Mouse (Mus musculus): ENCODE results near the gene Tapbp. TPM values are rescaled to one million over a fixed set of nuclear protein-coding genes. Genes with fewer than 3 reads are reported as not detected.

Tapbp gene
- total and polyA plus RNA-seq, 3 experiments = 45.3 to 134 (median 116) TPM

GRCm38 (mm10) chr17:33916847-33917655, 1.4 kb downstream of the Tapbp start:
- Histone ChIP-seq H3K4me3 (replicated peaks in 1 of 3; ENCODE audit: low read depth in 2 of 3, low read length in 2 of 3, poor library complexity in 1 of 3) (peak overlapping the region in 2 of 3 experiments; percentile 41 to 58), H3K27me3 (replicated peaks) (no peaks in the 10 kb centered on the region), H3K79me2 (replicated peaks; ENCODE audit: control insufficient read depth, extremely low read depth, insufficient read depth, poor library complexity, severe bottlenecking) (peaks cover 22% of the 10 kb centered on the region), H3K36me3 (replicated peaks in 1 of 2; ENCODE audit: control insufficient read depth in 1 of 2, insufficient read depth in 1 of 2, low read length in 1 of 2) (peaks cover 44 to 62% of the 10 kb centered on the region in 2 experiments), H3K4me1 (ENCODE audit: control insufficient read depth in 1 of 2, insufficient read depth in 2 of 2) (peaks cover 30 to 55% of the 10 kb centered on the region in 2 experiments), H3K27ac (ENCODE audit: insufficient read depth, low read depth) (no peak overlapping the region), H3K4me2 (ENCODE audit: insufficient read depth, low read depth, poor library complexity, severe bottlenecking) (peak overlapping the region; percentile 62), H3K9ac (ENCODE audit: insufficient read depth, low read depth) (no peak overlapping the region), H3K9me3 (replicated peaks; ENCODE audit: low read length) (peaks cover 6% of the 10 kb centered on the region)
- TF ChIP-seq RCOR1 (conservative IDR thresholded peaks at IDR 0.05; ENCODE audit: low read depth, low read length) (no peak), CTCF (conservative IDR thresholded peaks at IDR 0.05 in 1 of 2, IDR thresholded peaks at IDR 0.05 in 1 of 2; ENCODE audit: low read depth in 2 of 2, low read length in 2 of 2) (no peak), JUN (IDR thresholded peaks at IDR 0.05; ENCODE audit: insufficient read depth, low read depth, low read length) (no peak), PAX5 (IDR thresholded peaks at IDR 0.05; ENCODE audit: low read length) (no peak), ZKSCAN1 (IDR thresholded peaks at IDR 0.05; ENCODE audit: borderline replicate concordance, low read depth, low read length) (no peak), KAT2A (IDR thresholded peaks at IDR 0.05; ENCODE audit: insufficient replicate concordance, low read length) (no peak), USF2 (conservative IDR thresholded peaks at IDR 0.05; ENCODE audit: low read depth, low read length) (no peak), BHLHE40 (IDR thresholded peaks at IDR 0.05; ENCODE audit: low read depth, low read length) (no peak), ELF1 (IDR thresholded peaks at IDR 0.05; ENCODE audit: low read depth, low read length) (no peak), MEF2A (IDR thresholded peaks at IDR 0.05; ENCODE audit: borderline replicate concordance, low read depth, low read length) (no peak), SMC3 (IDR thresholded peaks at IDR 0.05; ENCODE audit: low read depth, low read length) (no peak), MAX (IDR thresholded peaks at IDR 0.05; ENCODE audit: low read length) (no peak), GABPA (IDR thresholded peaks at IDR 0.05; ENCODE audit: insufficient replicate concordance, low read depth, low read length) (no peak), EP300 (IDR thresholded peaks at IDR 0.05; ENCODE audit: low read length) (no peak), HCFC1 (IDR thresholded peaks at IDR 0.05; ENCODE audit: low read depth, low read length) (no peak), ZMIZ1 (IDR thresholded peaks at IDR 0.05; ENCODE audit: low read depth, low read length) (no peak), CHD2 (IDR thresholded peaks at IDR 0.05; ENCODE audit: low read length) (no peak)
- dilution Hi-C loops (cut with MboI; ENCODE audit: extremely low pct_ligation_motif_present, extremely low pct_unique_long_range_greater_than_20kb, low sequenced_read_pairs) (no loop called here), in situ Hi-C loops (cut with MboI; ENCODE audit: low pct_ligation_motif_present, low pct_unique_long_range_greater_than_20kb, low sequenced_read_pairs) (no loop called here)
- no peak for DNase-seq (ENCODE audit: extremely low read depth)

- H3K4me3 ChIP-seq (replicated peaks in 1 of 3; ENCODE audit: low read depth in 2 of 3, low read length in 2 of 3, poor library complexity in 1 of 3) = no peak overlapping the region
- peaks cover 6% of the 10 kb centered on the region for H3K9me3 ChIP-seq (replicated peaks; ENCODE audit: low read length)
- H3K9ac ChIP-seq (ENCODE audit: insufficient read depth, low read depth) = no peak overlapping the region
- H3K4me2 ChIP-seq (ENCODE audit: insufficient read depth, low read depth, poor library complexity, severe bottlenecking) = no peak overlapping the region; the same call in 1 of the 2 replicates
- dilution Hi-C loops (cut with MboI; ENCODE audit: extremely low pct_ligation_motif_present, extremely low pct_unique_long_range_greater_than_20kb, low sequenced_read_pairs) = no loop called here
- no peaks in the 10 kb centered on the region for H3K27me3 ChIP-seq (replicated peaks)
- H3K79me2 ChIP-seq (replicated peaks; ENCODE audit: control insufficient read depth, extremely low read depth, insufficient read depth, poor library complexity, severe bottlenecking) = peaks cover 24% of the 10 kb centered on the region
- H3K4me1 ChIP-seq (ENCODE audit: control insufficient read depth in 1 of 2, insufficient read depth in 2 of 2) = peaks cover 32 to 55% of the 10 kb centered on the region in 2 experiments
- in situ Hi-C loops (cut with MboI; ENCODE audit: low pct_ligation_motif_present, low pct_unique_long_range_greater_than_20kb, low sequenced_read_pairs) = no loop called here
- no peak overlapping the region for H3K27ac ChIP-seq (ENCODE audit: insufficient read depth, low read depth)
- peaks cover 44 to 62% of the 10 kb centered on the region in 2 experiments for H3K36me3 ChIP-seq (replicated peaks in 1 of 2; ENCODE audit: control insufficient read depth in 1 of 2, insufficient read depth in 1 of 2, low read length in 1 of 2)
- DNase-seq (ENCODE audit: extremely low read depth) = no peak
- TF ChIP-seq CHD2 (IDR thresholded peaks at IDR 0.05; ENCODE audit: low read length) (no peak), CTCF (conservative IDR thresholded peaks at IDR 0.05 in 1 of 2, IDR thresholded peaks at IDR 0.05 in 1 of 2; ENCODE audit: low read depth in 2 of 2, low read length in 2 of 2) (no peak), NELFE (IDR thresholded peaks at IDR 0.05; ENCODE audit: low read depth, low read length) (no peak), IRF4 (IDR thresholded peaks at IDR 0.05; ENCODE audit: low read depth, low read length) (no peak), ETS1 (conservative IDR thresholded peaks at IDR 0.05; ENCODE audit: low read depth, low read length) (no peak), ZNF384 (IDR thresholded peaks at IDR 0.05; ENCODE audit: low read depth, low read length) (no peak), SIN3A (IDR thresholded peaks at IDR 0.05; ENCODE audit: low read length) (no peak), RAD21 (IDR thresholded peaks at IDR 0.05; ENCODE audit: low read depth, low read length) (no peak), USF1 (IDR thresholded peaks at IDR 0.05; ENCODE audit: low read depth, low read length) (no peak)
These were observed 2.1 kb downstream of the Tapbp start for GRCm38 (mm10) chr17:33917656-33918292.
